Mouse (Mus musculus) R1 (cell line): Measurements from ENCODE around the gene Fam189a1.

ENCODE experiments used
- DNase-seq: peaks from one replicate; pipeline ENCODE4 v3.0.0-alpha.2; 2018; ENCODE audit warnings: low read depth, low spot score

Gene Fam189a1

GRCm38 (mm10) chr7:64741333-64742307, 414.8 kb downstream of the Fam189a1 start:
- peak; percentile 80 for DNase-seq

- DNase-seq: peak; percentile 27
Observed at GRCm38 (mm10) chr7:64739131-64739530, 417.2 kb downstream of the Fam189a1 start.

- DNase-seq: peak; percentile 83
Observed at GRCm38 (mm10) chr7:64729785-64730184, 426.6 kb downstream of the Fam189a1 start.

- DNase-seq: no peak
Observed at GRCm38 (mm10) chr7:64728816-64729215, 427.6 kb downstream of the Fam189a1 start.

DNA sequence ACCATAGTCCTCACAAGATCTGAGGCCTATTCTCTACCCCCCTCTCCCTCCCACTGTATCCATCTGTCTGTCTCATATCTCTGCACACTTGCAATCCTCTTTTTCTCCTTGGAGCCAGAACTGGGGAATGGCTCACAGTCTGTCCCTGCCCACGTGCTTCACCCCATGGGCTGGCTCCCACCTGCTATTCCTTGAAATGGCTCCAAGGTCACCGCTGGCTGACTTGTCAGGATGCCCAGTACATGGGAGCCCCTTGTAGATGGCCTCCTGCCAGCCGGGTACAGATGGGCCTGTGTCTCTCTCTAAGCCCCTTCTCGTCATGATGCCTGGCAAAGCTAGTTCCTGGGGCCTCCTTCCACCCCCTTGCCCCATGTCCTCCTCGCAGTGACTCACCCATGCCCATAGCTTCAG, 428.2 kb downstream of the Fam189a1 start:
- DNase-seq: no peak

DNA sequence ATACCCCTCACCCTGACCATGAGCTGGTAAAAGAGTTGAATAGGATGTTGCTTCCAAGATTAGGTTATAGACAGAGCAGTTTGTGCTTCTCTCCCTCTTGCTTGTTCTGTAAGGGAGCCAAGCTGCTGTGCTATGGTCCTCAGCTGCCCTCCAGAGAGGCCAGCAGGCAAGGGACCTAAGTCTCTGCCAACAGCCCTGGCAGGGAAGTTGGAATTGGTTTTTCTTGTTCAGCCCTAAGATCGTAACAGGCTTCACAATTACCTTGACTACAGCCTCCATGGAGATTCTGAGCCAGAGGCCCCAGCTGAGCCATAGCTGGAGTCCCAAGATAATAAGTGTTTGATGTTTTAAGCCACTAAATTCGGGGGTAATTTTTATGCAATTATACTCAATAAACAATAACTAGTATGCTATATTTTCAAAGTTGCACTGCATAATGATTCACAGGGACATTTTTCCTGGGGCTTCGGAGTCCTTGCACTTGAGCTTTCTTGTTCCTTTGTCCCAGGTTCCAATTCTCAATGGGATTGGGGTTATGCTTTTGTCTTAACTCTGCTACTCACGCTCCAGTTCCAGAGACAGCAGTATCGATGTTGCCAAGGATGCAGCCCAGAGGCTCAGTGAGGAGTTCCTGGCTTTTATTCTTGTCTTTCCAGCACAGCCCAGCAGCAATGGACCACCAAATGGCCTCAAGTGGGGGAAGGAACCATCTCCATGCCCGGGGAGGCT, 430.2 kb downstream of the Fam189a1 start:
- DNase-seq: no peak

DNA sequence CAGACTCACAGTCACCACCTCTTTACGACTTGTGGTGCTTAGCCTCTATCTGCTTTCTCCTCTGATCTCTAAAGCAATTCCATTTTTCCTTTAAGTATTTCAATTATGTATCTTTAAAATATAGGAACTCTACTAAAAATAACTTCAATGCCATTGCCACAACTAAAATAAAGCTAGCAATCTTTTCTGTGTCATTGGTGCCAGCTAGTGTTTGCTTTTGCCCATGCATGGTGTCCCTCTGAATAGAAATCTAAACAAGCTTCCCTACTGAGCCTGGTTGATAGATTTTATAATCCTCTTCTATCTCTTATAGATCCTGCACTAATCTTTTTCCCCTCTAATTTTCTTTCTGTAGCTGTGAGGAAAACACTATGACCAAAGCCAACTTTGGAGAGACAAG, 432.0 kb downstream of the Fam189a1 start:
- no peak for DNase-seq

- DNase-seq: no peak
Observed at GRCm38 (mm10) chr7:64723313-64723712, 433.1 kb downstream of the Fam189a1 start.

GRCm38 (mm10) chr7:64716286-64716685, 440.1 kb downstream of the Fam189a1 start:
- DNase-seq: peak; percentile 59

DNA sequence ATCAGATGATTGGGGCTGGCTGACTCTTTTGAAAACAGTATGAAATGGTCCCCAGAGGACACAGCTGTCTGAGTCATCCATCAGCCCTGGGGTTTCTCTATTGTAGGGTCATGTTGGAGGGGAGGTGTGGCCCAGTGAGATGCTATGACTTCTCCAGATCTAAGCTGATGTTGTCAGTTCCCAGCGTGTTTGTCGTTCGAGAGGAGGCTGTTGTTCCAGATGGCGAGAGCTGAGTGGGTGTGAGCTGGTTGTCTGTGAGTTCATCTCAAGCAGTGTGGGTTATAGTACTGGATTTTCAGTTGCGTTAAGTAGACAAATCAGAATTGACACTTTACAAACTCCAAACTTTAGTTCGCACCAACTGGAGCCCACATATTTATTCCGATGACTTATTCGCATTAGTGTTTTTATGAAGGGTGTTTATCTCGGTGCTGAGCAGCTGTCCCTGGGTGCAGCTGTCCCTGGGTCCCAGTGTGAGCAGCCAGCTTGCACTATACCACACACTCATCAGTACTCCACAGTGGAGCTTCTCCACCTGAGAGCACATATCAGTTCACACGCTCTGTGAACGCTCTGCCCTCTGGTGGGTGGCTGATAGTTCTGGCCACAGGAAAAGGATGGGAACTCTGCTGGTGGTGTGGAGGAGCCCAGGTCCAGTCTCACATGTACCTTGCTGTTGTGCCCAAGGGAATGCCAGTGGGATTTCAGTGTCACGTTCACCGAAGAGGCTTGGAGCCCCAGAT, 446.7 kb downstream of the Fam189a1 start:
- DNase-seq: no peak

DNA sequence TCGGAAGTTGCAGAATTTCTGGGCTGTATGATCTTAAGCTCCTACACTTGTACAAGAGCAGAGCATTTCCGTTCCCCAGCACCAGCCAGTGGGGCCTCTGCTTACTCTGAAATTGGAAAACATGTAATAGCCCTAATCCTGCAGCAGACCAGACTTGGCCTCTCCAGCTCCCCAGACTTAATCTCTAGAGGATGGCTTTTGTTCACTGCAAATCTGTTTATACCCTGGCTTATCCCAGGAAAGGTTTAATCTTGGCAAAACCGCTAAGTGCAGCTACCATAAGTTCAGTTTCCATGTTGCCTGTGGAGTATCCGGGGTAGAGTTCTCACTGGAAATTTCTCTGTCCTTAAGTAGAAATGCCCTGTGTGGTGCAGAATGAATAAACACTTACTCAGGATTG, 448.2 kb downstream of the Fam189a1 start:
- no peak for DNase-seq
